Mouse (Mus musculus) heart, embryonic 13.5 days (tissue): Measurements from ENCODE around the gene Cdkal1. TPM values are rescaled to one million over a fixed set of nuclear protein-coding genes. Genes with fewer than 3 reads are reported as not detected.

Experiments used
- ATAC-seq: fragments of 200-750 bp; cut with Nextera tagmentation; 2 replicates; pipeline ENCODE4 v1.8.0; 2017; ENCODE audit warnings: moderate TSS enrichment; ENCODE audit not compliant: insufficient number of reproducible peaks, low FRiP score, low TSS enrichment; ENCODE audit errors: extremely low read depth
- H3K27ac ChIP-seq: fragments of 300-500 bp; sonication (generic); replicated peaks from 2 replicates; pipeline ENCODE4 v1.5.1; 2015; ENCODE audit warnings: moderate library complexity, mild to moderate bottlenecking, inconsistent platforms
- H3K27me3 ChIP-seq: fragments of 300-500 bp; sonication (generic); replicated peaks from 2 replicates; pipeline ENCODE4 v1.6.1; 2015; ENCODE audit warnings: mild to moderate bottlenecking, inconsistent platforms
- H3K36me3 ChIP-seq: fragments of 300-500 bp; sonication (generic); 2 replicates; pipeline ENCODE4 v1.6.1; 2015; ENCODE audit warnings: mild to moderate bottlenecking, inconsistent platforms
- H3K4me1 ChIP-seq: fragments of 300-500 bp; sonication (generic); 2 replicates; pipeline ENCODE4 v1.6.1; 2015; ENCODE audit warnings: inconsistent platforms
- H3K4me2 ChIP-seq: fragments of 300-500 bp; sonication (generic); 2 replicates; pipeline ENCODE4 v1.6.1; 2015; ENCODE audit warnings: inconsistent platforms, mild to moderate bottlenecking, moderate library complexity
- H3K4me3 ChIP-seq: fragments of 300-500 bp; sonication (generic); 2 replicates; pipeline ENCODE4 v1.5.1; 2015; ENCODE audit warnings: moderate library complexity, mild to moderate bottlenecking, inconsistent platforms
- H3K9ac ChIP-seq: fragments of 300-500 bp; sonication (generic); 2 replicates; pipeline ENCODE4 v1.6.1; 2015; ENCODE audit warnings: inconsistent platforms, mild to moderate bottlenecking, moderate library complexity
- H3K9me3 ChIP-seq: fragments of 300-500 bp; sonication (generic); 2 replicates; pipeline ENCODE4 v1.6.1; 2016; ENCODE audit warnings: inconsistent platforms
- WGBS: fragments of 180-500 bp; shearing (Covaris S2); methylation state at CpG from one replicate; pipeline ENCODE4 v1.1.7; 2015; ENCODE audit warnings: mixed read lengths; 5-methylcytosine and 5-hydroxymethylcytosine counted together
- polyA plus RNA-seq: library from polyadenylated mRNA; unstranded; fragments of >200 nt; fragmentation: Nextera tagmentation; extraction: Ambion mirVana; gene quantifications from 2 replicates; pipeline ENCODE4 v1.2.1, GENCODE M21; 2015

Gene Cdkal1
- polyA plus RNA-seq, 1 experiment from 2014 or later = 19.7 TPM

DNA sequence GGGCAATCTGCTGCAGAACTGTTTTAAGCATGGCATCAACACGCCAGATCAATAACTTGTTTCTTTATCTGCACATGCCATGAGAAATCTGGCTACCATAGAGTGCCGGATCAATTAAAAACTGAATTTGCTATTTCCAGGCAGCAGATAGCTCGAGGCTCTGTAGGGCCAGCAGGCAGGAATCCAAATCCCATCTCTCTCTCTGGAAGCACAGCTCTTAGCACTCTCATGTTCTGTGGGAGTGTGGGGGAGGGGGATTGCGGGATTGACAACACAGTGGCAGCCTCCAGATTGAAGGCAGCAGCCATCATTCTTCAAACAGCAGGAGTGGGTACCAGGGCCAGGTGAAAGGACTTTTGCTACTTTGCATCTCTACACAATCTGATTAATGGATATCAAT is 420.7 kb downstream of the Cdkal1 start:
- ATAC-seq = no peak
- 51% methylated on average over 4 of the region's 4 CpGs for WGBS
- Histone ChIP-seq H3K9ac (no peak overlapping the region), H3K4me1 (peaks cover 10% of the 10 kb centered on the region), H3K9me3 (no peaks in the 10 kb centered on the region), H3K27ac (no peak overlapping the region), H3K4me3 (no peak overlapping the region), H3K36me3 (peaks cover 6% of the 10 kb centered on the region; the same call in 1 of the 2 replicates), H3K27me3 (no peaks in the 10 kb centered on the region), H3K4me2 (no peak overlapping the region)

DNA sequence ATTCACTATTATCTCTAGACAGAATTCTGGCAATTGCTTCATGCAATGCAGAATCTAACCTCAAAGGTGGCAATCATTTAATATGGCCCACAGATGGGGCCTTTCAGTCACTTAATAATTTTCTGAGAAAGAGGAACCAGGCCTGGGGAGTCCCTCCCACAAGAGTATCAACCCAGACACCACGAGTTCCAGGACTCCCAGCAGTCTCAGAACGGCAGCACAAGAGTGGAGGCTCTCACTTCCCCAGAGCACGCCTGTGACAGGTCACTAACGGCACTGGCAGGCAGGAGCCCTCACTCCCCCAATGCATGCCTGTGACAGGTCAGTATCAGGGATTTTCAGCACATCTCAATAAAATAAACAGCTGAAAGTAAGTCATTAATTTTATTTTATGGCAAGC is 424.6 kb downstream of the Cdkal1 start:
- no peak overlapping the region for H3K4me3 ChIP-seq
- no peaks in the 10 kb centered on the region for H3K9me3 ChIP-seq
- ATAC-seq = peak; percentile 31; the same call in 1 of the 2 replicates
- no peak overlapping the region for H3K27ac ChIP-seq
- H3K9ac ChIP-seq = no peak overlapping the region
- 16% methylated on average over 4 of the region's 4 CpGs for WGBS
- H3K36me3 ChIP-seq = peaks cover 6% of the 10 kb centered on the region; the same call in 1 of the 2 replicates
- no peaks in the 10 kb centered on the region for H3K27me3 ChIP-seq
- peaks cover 10% of the 10 kb centered on the region for H3K4me1 ChIP-seq
- H3K4me2 ChIP-seq = no peak overlapping the region

DNA sequence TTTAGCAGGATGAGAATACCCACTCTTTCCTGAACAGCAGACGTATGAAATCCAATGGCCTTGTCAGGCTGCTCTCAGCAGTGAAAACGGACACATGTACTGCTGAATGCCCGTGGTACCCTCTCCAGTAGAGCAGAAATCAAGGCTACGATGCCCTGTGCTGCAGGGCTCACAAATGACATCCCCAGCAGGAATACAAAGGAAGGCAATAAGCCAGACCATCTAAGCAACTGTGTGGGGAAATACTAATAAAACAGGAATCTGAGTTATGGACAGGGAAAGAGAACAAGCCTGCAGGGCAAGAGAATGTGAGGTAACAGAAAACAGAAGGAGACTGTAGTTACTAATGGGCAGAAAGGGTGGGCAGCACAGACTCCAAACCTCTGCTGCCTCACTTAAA is 425.6 kb downstream of the Cdkal1 start:
- no peak overlapping the region for H3K4me2 ChIP-seq
- H3K27ac ChIP-seq = no peak overlapping the region
- H3K4me1 ChIP-seq = peaks cover 9% of the 10 kb centered on the region
- H3K9ac ChIP-seq = no peak overlapping the region
- H3K36me3 ChIP-seq = peaks cover 6% of the 10 kb centered on the region; the same call in 1 of the 2 replicates
- H3K27me3 ChIP-seq = no peaks in the 10 kb centered on the region
- no peaks in the 10 kb centered on the region for H3K9me3 ChIP-seq
- H3K4me3 ChIP-seq = no peak overlapping the region
- 84% methylated on average over 4 of the region's 4 CpGs for WGBS
- no peak for ATAC-seq

DNA sequence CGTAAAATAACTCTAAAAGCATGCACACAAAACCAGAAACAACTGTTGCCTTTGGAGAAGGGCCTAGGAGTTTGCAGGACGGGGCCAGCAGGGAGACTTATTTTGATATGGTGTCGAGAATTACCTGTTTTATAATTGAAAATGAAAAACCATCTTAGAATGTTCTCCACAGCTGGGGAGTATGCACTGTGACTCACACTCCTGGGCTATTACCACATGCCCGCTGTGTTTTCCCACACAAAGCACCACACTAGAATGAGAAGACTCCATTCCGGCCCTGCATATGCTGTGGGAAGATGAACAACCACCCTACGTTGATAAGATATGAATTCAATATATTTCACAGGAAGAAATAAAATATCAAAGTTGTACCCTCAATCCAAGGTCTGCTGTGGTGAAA is 426.3 kb downstream of the Cdkal1 start:
- Histone ChIP-seq H3K4me3 (no peak overlapping the region), H3K27ac (no peak overlapping the region), H3K27me3 (no peaks in the 10 kb centered on the region), H3K4me1 (0 out of 2 replicates have a peak, but pooled peaks cover 5% of the 10 kb centered on the region), H3K4me2 (no peak overlapping the region), H3K36me3 (peaks cover 6% of the 10 kb centered on the region; the same call in 1 of the 2 replicates), H3K9ac (no peak overlapping the region), H3K9me3 (no peaks in the 10 kb centered on the region)
- WGBS = 83% methylated on average over 6 of the region's 6 CpGs
- ATAC-seq = no peak

DNA sequence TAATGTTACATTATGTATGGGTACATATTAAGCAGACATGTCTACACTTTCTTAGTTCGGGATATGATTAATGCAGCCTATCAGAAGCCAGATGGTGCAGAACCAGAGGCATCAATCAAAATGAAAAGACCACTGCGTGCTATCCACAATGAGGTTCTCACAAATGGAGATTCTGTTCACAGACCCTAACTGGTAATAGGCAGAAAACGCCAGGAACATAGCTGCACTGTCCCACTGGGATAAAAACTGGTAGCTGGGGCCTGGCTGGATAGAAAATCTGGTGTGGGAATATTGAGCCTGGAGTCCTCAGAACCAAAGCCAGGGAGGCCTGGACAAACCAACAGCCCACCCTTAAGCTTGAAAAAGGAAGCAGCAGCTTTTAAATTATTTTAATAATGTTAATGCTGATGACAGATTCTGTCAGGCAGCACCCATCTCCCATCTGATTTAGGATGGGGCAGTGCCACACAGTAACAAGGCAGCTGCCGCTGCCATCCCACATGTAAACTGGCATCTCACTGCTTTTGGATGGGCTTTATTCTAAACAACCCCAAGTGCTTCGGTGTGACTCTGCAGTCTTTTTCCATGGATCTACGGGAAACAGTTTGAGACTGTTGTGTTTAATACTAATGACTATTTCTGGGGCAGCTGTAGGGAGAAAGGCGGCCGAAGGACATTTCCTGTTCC is 438.9 kb downstream of the Cdkal1 start:
- 55% methylated on average over 8 of the region's 8 CpGs for WGBS
- H3K27ac ChIP-seq = peak overlapping the region; percentile 20; the same call in 1 of the 2 replicates

DNA sequence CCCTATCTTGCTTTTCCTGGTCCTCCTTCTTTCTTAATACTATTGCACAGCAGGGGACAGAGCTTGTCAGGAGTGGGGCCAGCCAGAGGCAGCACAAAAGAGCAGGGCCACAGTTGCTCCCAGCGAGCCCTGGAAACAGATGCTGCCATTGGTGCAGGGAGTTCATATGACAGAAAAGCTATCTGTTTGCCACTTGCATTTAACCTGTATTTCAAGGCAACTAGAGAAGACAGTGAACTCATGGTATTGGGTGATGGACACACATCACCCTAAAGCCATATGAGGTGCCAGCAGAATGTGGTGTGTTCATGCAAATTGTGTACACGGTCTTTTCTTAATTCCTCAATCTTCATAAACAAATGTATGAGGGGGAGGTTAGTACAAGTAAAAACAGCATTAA is 439.5 kb downstream of the Cdkal1 start:
- H3K27ac ChIP-seq = peak overlapping the region; percentile 38; the same call in 1 of the 2 replicates
- no peaks in the 10 kb centered on the region for H3K9me3 ChIP-seq
- WGBS = 49% methylated on average over 2 of the region's 2 CpGs
- H3K36me3 ChIP-seq = no peaks in the 10 kb centered on the region
- ATAC-seq = no peak
- H3K4me1 ChIP-seq = peaks cover 36% of the 10 kb centered on the region
- H3K27me3 ChIP-seq = no peaks in the 10 kb centered on the region
- no peak overlapping the region for H3K9ac ChIP-seq
- no peak overlapping the region for H3K4me3 ChIP-seq
- H3K4me2 ChIP-seq = no peak overlapping the region

More for the DNA sequence above, 438.9 kb downstream of the Cdkal1 start:
- no peaks in the 10 kb centered on the region for H3K27me3 ChIP-seq
- no peaks in the 10 kb centered on the region for H3K36me3 ChIP-seq
- H3K4me2 ChIP-seq = no peak overlapping the region
- H3K9me3 ChIP-seq = no peaks in the 10 kb centered on the region
- no peak overlapping the region for H3K9ac ChIP-seq
- no peak overlapping the region for H3K4me3 ChIP-seq
- H3K4me1 ChIP-seq = peaks cover 35% of the 10 kb centered on the region
- ATAC-seq = no peak

DNA sequence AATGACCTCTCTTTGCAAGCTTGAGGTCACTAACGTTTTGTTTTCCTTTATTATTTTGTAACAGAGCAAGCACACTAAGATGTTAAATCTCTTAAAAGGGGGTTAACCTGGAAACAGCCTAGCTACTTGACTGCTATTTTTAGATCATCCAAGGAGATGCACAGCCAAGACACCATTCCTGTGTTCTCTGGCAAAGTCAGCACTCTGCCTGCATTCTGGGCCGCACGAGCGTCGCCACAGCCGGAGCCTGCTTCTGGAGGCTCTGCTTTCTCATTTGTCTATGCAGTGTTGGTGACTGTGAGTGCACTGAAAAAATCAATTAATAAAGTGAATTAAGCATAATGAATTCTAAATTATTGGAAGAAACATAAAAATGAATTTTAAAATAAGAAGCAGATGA is 440.6 kb downstream of the Cdkal1 start:
- Histone ChIP-seq H3K9ac (0 out of 2 replicates have a peak overlapping the region, but pooled peaks have one; percentile 30), H3K27ac (peak overlapping the region; percentile 73), H3K4me2 (0 out of 2 replicates have a peak overlapping the region, but pooled peaks have one; percentile 24), H3K27me3 (no peaks in the 10 kb centered on the region), H3K4me1 (peaks cover 36% of the 10 kb centered on the region), H3K36me3 (no peaks in the 10 kb centered on the region), H3K9me3 (no peaks in the 10 kb centered on the region), H3K4me3 (no peak overlapping the region)
- WGBS = 36% methylated on average over 6 of the region's 6 CpGs
- no peak for ATAC-seq

DNA sequence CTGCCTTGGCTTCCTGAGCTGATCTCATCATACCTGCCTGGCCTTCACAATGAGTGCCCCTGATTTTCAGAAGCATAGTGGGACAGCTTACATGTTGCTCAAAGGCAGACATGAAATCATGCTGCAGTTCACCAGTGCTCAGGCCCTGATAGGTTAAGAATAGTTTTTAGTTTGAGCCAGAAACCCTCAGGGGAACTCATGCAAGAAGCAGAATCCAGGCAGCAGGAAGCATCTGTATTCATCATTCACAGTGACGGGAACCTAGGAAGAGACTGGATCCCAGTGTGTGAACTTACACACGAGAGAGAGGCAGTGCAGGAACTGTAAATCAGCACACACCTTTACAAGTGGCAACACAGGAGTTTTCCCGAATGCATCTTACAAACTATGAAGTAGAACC is 441.0 kb downstream of the Cdkal1 start:
- peak overlapping the region; percentile 73 for H3K27ac ChIP-seq
- 21% methylated on average over 3 of the region's 3 CpGs for WGBS
- no peak for ATAC-seq

DNA sequence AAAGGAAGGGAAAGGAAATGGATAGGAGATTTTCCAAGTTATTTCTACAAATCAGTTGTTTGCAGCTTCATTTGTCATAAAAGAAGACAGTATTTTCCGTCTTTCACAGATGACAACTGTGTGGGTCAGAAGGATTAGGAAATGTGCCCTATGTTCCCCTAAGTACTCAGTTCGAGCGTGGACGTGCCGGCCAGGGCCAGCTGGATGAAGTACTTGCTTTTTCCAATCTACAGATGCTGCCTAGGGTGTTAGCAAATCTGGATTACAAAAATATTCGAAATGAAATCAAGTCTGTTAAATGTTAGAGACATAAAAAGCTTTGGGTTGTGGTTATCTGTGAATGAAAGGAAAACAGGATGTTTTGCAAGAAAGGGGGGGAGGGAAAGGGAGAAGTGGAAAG is 444.3 kb downstream of the Cdkal1 start:
- no peak overlapping the region for H3K4me3 ChIP-seq
- no peaks in the 10 kb centered on the region for H3K27me3 ChIP-seq
- H3K4me1 ChIP-seq = peaks cover 40% of the 10 kb centered on the region
- no peaks in the 10 kb centered on the region for H3K9me3 ChIP-seq
- H3K9ac ChIP-seq = no peak overlapping the region
- no peak overlapping the region for H3K4me2 ChIP-seq
- no peak overlapping the region for H3K27ac ChIP-seq
- ATAC-seq = no peak
- no peaks in the 10 kb centered on the region for H3K36me3 ChIP-seq
- WGBS = 75% methylated on average over 6 of the region's 6 CpGs

More for the DNA sequence above, 441.0 kb downstream of the Cdkal1 start:
- no peaks in the 10 kb centered on the region for H3K9me3 ChIP-seq
- no peaks in the 10 kb centered on the region for H3K36me3 ChIP-seq
- H3K4me1 ChIP-seq = peaks cover 36% of the 10 kb centered on the region
- no peaks in the 10 kb centered on the region for H3K27me3 ChIP-seq
- H3K9ac ChIP-seq = 0 out of 2 replicates have a peak overlapping the region, but pooled peaks have one; percentile 30
- H3K4me2 ChIP-seq = no peak overlapping the region
- H3K4me3 ChIP-seq = no peak overlapping the region

DNA sequence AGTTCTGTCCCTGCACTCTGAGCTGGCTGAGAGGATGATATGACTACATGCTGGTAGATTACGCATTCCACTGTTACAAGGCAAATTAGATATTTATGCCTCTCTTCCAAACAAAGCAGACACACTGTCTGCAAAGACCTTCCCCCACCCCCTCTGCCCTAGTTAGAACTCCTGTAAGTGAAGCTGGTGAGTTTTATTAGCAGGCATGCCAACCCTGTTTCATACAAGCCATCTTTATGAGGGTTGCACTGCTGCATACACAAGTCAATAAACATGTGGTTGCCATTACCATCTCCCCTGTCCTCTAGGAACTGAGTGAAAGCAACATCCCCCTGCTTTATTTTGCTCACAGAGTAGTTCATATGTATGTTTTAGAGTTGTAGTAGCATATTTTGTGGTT is 447.9 kb downstream of the Cdkal1 start:
- Histone ChIP-seq H3K27ac (0 out of 2 replicates have a peak overlapping the region, but pooled peaks have one; percentile 10), H3K27me3 (no peaks in the 10 kb centered on the region), H3K9ac (no peak overlapping the region)

DNA sequence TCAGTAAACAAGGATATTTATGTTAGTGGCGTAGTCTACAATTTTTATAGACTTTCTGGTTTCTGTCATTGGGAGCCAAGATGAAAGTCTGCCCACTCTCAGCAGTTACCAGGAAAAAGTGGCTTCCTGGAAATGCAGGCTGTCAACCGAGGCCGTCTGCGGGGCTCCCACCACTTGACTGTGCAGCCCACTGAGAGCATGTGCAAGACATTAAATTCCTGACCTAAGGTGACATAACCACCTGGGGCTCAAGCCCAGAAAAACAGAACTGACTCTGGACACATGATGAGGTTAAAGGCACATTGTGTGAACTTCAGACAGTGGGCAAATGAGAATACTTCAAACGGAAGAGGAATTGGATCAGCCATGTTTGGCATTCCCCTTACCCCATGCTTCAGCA is 450.2 kb downstream of the Cdkal1 start:
- Histone ChIP-seq H3K9ac (no peak overlapping the region), H3K4me1 (peaks cover 31% of the 10 kb centered on the region), H3K27me3 (no peaks in the 10 kb centered on the region), H3K4me2 (no peak overlapping the region), H3K36me3 (no peaks in the 10 kb centered on the region), H3K9me3 (no peaks in the 10 kb centered on the region), H3K4me3 (no peak overlapping the region), H3K27ac (no peak overlapping the region)
- WGBS = 69% methylated on average over 5 of the region's 5 CpGs
- ATAC-seq = no peak

More for the DNA sequence above, 447.9 kb downstream of the Cdkal1 start:
- Histone ChIP-seq H3K9me3 (no peaks in the 10 kb centered on the region), H3K4me1 (peaks cover 33% of the 10 kb centered on the region), H3K36me3 (no peaks in the 10 kb centered on the region), H3K4me2 (no peak overlapping the region), H3K4me3 (no peak overlapping the region)
- 64% methylated on average over 1 of the region's 1 CpGs for WGBS
- no peak for ATAC-seq

DNA sequence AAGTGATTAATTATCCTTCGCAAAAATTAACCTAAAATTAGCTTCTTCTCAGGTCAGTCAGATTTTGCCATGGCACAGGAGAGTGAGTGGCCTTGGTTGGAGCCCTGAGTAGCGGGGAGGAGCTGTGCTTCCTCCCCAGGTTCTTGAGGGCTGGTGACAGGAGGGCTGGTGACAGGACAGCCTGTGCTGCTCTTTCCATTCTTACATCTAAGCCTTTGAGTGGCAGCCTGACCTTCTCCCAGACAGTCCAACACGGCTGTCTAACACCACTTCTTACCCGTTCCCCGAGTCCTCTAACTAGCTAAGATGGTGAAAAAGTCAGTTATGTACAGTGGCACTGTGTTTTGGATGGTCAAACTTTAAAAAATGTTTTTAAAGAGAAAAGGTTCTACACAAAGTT is 452.3 kb downstream of the Cdkal1 start:
- Histone ChIP-seq H3K27me3 (no peaks in the 10 kb centered on the region), H3K4me2 (no peak overlapping the region), H3K9ac (no peak overlapping the region), H3K4me1 (peaks cover 31% of the 10 kb centered on the region), H3K4me3 (no peak overlapping the region), H3K36me3 (no peaks in the 10 kb centered on the region), H3K27ac (peak overlapping the region; percentile 3; the same call in 1 of the 2 replicates), H3K9me3 (no peaks in the 10 kb centered on the region)
- WGBS = 42% methylated on average over 5 of the region's 5 CpGs
- ATAC-seq = no peak
